Mouse (Mus musculus): ENCODE data around the gene Tmem120b.

The Tmem120b gene

GRCm38 (mm10) chr5:123129170-123129757 lies 61.0 kb downstream of the Tmem120b start:
- no peak for DNase-seq (ENCODE audit: low spot score)

- DNase-seq (ENCODE audit: low spot score): no peak
Measured at GRCm38 (mm10) chr5:123130030-123130813, 62.0 kb downstream of the Tmem120b start.

GRCm38 (mm10) chr5:123130814-123131148 lies 62.6 kb downstream of the Tmem120b start:
- no peak for DNase-seq (ENCODE audit: low spot score)

- peak; percentile 94 for DNase-seq (ENCODE audit: low spot score)
Measured at GRCm38 (mm10) chr5:123132308-123133071, 64.3 kb downstream of the Tmem120b start, which contains the start of gene Rhof. Rhof (minus strand) TSS chr5:123132692.

GRCm38 (mm10) chr5:123133083-123133783 lies 65.0 kb downstream of the Tmem120b start:
- DNase-seq (ENCODE audit: low spot score): peak; percentile 93

GRCm38 (mm10) chr5:123133784-123134143 lies 65.5 kb downstream of the Tmem120b start:
- DNase-seq (ENCODE audit: low spot score): no peak

- DNase-seq (ENCODE audit: low spot score): peak; percentile 79
Measured at GRCm38 (mm10) chr5:123134186-123134874, 66.1 kb downstream of the Tmem120b start.

GRCm38 (mm10) chr5:123134875-123135382 lies 66.7 kb downstream of the Tmem120b start:
- no peak for DNase-seq (ENCODE audit: low spot score)

GRCm38 (mm10) chr5:123135471-123136360 lies 67.5 kb downstream of the Tmem120b start:
- peak; percentile 94 for DNase-seq (ENCODE audit: low spot score)

- peak; percentile 95 for DNase-seq (ENCODE audit: low spot score)
Measured at GRCm38 (mm10) chr5:123136361-123137043, 68.3 kb downstream of the Tmem120b start.

- DNase-seq (ENCODE audit: low spot score): peak; percentile 90
Measured at GRCm38 (mm10) chr5:123137044-123137909, 69.1 kb downstream of the Tmem120b start.

- no peak for DNase-seq (ENCODE audit: low spot score)
Measured at GRCm38 (mm10) chr5:123137910-123138229, 69.7 kb downstream of the Tmem120b start.

- DNase-seq (ENCODE audit: low spot score): peak; percentile 81
Measured at GRCm38 (mm10) chr5:123138230-123138911, 70.2 kb downstream of the Tmem120b start.

GRCm38 (mm10) chr5:123138953-123139721 lies 70.9 kb downstream of the Tmem120b start:
- DNase-seq (ENCODE audit: low spot score): peak; percentile 85

GRCm38 (mm10) chr5:123139722-123140627 lies 71.8 kb downstream of the Tmem120b start:
- DNase-seq (ENCODE audit: low spot score): no peak
